Mouse (Mus musculus) limb, embryonic 13.5 days (tissue): Measurements from ENCODE around the gene Trim24. TPM values are rescaled to one million over a fixed set of nuclear protein-coding genes. Genes with fewer than 3 reads are reported as not detected.

ENCODE experiments used
- ATAC-seq: fragments of 200-750 bp; cut with Nextera tagmentation; 2 replicates; pipeline ENCODE4 v1.8.0; 2017; ENCODE audit warnings: low read depth, moderate number of reproducible peaks, moderate TSS enrichment; ENCODE audit not compliant: low FRiP score
- H3K27ac ChIP-seq: fragments of 300-500 bp; sonication (generic); 2 replicates; pipeline ENCODE4 v1.5.1; 2015; ENCODE audit warnings: inconsistent platforms, mild to moderate bottlenecking, moderate library complexity
- H3K27me3 ChIP-seq: fragments of 300-500 bp; sonication (generic); 2 replicates; pipeline ENCODE4 v1.6.1; 2015; ENCODE audit warnings: mild to moderate bottlenecking, inconsistent platforms
- H3K36me3 ChIP-seq: fragments of 300-500 bp; sonication (generic); 2 replicates; pipeline ENCODE4 v1.6.1; 2015; ENCODE audit warnings: inconsistent platforms, mild to moderate bottlenecking, moderate library complexity
- H3K4me1 ChIP-seq: fragments of 300-500 bp; sonication (generic); 2 replicates; pipeline ENCODE4 v1.6.1; 2015; ENCODE audit warnings: inconsistent platforms
- H3K4me2 ChIP-seq: fragments of 300-500 bp; sonication (generic); replicated peaks from 2 replicates; pipeline ENCODE4 v1.6.1; 2015; ENCODE audit warnings: inconsistent platforms, mild to moderate bottlenecking, moderate library complexity
- H3K4me3 ChIP-seq: fragments of 300-500 bp; sonication (generic); 2 replicates; pipeline ENCODE4 v1.5.1; 2015; ENCODE audit warnings: moderate library complexity, mild to moderate bottlenecking, inconsistent platforms
- H3K9ac ChIP-seq: fragments of 300-500 bp; sonication (generic); 2 replicates; pipeline ENCODE4 v1.6.1; 2015; ENCODE audit warnings: mild to moderate bottlenecking, inconsistent platforms
- H3K9me3 ChIP-seq: fragments of 300-500 bp; sonication (generic); 2 replicates; pipeline ENCODE4 v1.6.1; 2016; ENCODE audit warnings: inconsistent platforms
- WGBS: fragments of 180-500 bp; shearing (Covaris S2); methylation state at CpG from one replicate; pipeline ENCODE4 v1.1.7; 2015; 5-methylcytosine and 5-hydroxymethylcytosine counted together
- polyA plus RNA-seq: library from polyadenylated mRNA; unstranded; fragments of >200 nt; fragmentation: Nextera tagmentation; extraction: Ambion mirVana; gene quantifications from 2 replicates; pipeline ENCODE4 v1.2.1, GENCODE M21; 2015

Gene Trim24
- polyA plus RNA-seq, 1 experiment from 2014 or later, result 17.5 TPM

DNA sequence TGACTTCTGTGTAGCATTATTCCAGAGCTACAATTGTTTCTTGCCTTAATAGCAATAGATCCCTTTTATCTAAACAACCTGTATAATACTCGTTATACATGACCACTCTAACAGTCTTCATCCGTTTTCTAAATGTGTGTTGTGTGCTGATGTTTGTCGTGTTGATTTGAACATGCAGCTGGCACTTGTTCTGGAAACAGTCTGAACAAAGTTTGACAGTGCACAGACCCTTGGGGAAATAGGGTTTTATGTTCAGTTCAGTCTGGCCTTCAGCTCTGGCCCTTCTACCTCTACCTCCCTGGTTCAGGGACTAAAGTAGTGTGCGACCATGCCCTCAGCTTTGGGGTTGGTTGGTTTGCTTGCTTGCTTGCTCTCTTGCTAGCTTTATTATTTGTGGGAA, 96.8 kb downstream of the Trim24 start:
- peaks cover 62% of the 10 kb centered on the region for H3K36me3 ChIP-seq
- ATAC-seq, result no peak
- no peak overlapping the region for H3K4me2 ChIP-seq
- no peaks in the 10 kb centered on the region for H3K27me3 ChIP-seq
- H3K9me3 ChIP-seq, result no peaks in the 10 kb centered on the region
- H3K4me3 ChIP-seq, result no peak overlapping the region
- H3K9ac ChIP-seq, result no peak overlapping the region
- H3K4me1 ChIP-seq, result no peaks in the 10 kb centered on the region
- no peak overlapping the region for H3K27ac ChIP-seq
- 90% methylated on average over 4 of the region's 4 CpGs for WGBS

DNA sequence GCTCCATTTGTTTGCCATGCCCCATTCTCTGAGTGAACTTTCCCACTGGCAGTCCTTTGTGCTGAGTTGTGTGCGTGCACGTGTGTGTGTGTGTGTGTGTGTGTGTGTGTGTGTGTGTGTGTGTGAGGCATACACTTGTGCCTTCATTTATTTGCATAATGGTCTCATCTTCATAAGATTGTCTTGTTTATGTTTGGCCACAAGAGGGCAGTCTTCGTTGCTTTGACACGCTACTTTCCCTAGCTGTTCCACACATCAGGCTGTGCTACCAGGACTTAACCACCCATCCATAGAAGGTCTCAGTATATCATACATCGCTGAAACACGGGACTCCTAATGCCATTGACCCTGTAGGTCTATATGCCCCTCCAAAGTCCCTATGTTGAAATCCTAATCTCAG, 136.8 kb downstream of the Trim24 start:
- H3K27me3 ChIP-seq, result no peaks in the 10 kb centered on the region
- no peaks in the 10 kb centered on the region for H3K36me3 ChIP-seq
- ATAC-seq, result no peak
- no peak overlapping the region for H3K27ac ChIP-seq
- no peaks in the 10 kb centered on the region for H3K9me3 ChIP-seq
- no peaks in the 10 kb centered on the region for H3K4me1 ChIP-seq
- H3K4me3 ChIP-seq, result no peak overlapping the region
- H3K9ac ChIP-seq, result no peak overlapping the region
- 11% methylated on average over 6 of the region's 6 CpGs for WGBS
- H3K4me2 ChIP-seq, result no peak overlapping the region

DNA sequence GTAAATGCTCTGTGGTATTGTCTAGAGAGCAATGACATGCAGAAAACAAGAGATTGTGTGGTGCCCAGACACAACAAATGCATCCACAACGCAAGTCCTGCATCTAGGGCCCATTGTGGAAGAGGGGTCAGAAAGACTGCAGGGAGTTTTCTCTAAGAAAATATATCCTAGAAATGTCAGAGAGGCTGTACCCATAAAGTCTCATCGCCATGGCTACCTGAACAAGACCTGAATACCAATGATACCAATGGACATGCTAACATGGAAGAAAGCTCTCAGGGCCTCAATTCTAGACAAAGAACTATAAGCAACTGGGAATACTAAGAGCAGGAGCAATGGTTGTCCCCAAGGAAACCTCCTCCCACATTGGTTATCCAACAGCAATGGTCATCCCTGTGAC, 142.2 kb downstream of the Trim24 start:
- Histone ChIP-seq H3K9ac (no peak overlapping the region), H3K36me3 (no peaks in the 10 kb centered on the region), H3K27me3 (no peaks in the 10 kb centered on the region), H3K4me3 (no peak overlapping the region), H3K4me2 (no peak overlapping the region), H3K9me3 (no peaks in the 10 kb centered on the region), H3K27ac (no peak overlapping the region), H3K4me1 (no peaks in the 10 kb centered on the region)
- ATAC-seq, result no peak
- WGBS, result 92% methylated on average over 2 of the region's 2 CpGs

Other genes starting within 250 kb of the Trim24 start
- gene Svopl, start 176.2 kb downstream of the Trim24 start, polyA plus RNA-seq, result 3.1 and 3.2 TPM in 2 replicates
- gene Tmem213, start 238.4 kb downstream of the Trim24 start, polyA plus RNA-seq, result 0.33 and 0.65 TPM in 2 replicates